In the genomic region with DNA sequence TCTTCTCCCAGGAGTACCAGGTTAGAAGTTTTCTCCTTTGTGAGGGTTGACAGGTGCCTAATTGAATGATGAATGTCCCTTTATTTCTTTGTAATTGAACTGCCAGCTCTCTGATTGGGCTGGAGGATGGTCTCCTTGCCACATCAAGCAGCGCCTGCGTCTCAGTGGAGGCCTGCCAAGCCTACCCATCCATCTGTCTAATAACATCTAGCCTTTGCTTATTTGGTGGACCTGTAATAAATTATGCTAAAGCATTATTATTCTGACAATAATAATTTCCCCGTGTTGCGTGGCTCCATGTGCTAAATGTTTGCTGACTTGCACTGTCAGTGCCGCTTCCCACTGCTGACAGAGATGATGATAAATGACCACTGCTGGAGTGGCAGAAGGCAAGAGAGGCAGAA, we compare ENCODE assay signal across 19 mouse cellular contexts. TPM values are rescaled to one million over a fixed set of nuclear protein-coding genes. Genes with fewer than 3 reads are reported as not detected.
DNase-seq lines count a peak whose midpoint lies in the region; ATAC-seq lines count a peak whose summit lies in the region.
"Had no signal": no experiment of that assay in that cellular context is flagged by ENCODE, and none has a peak within 500 bp of the region (broad histone marks: within the 10 kb centered on the region; RNA-seq: fewer than 3 reads in every experiment).

No protein-coding gene starts in this region.

- WGBS in forebrain, embryonic 14.5 days = 41% methylated on average over 5 of the region's 5 CpGs
- WGBS in forebrain, embryonic 13.5 days = 48% methylated on average over 5 of the region's 5 CpGs
- WGBS in hindbrain, embryonic 12.5 days = 27% methylated on average over 5 of the region's 5 CpGs
- 26% methylated on average over 5 of the region's 5 CpGs for WGBS in neural tube, embryonic 12.5 days
- 82% methylated on average over 5 of the region's 5 CpGs for WGBS in midbrain, embryonic 10.5 days

- H3K27me3 ChIP-seq in forebrain, embryonic 14.5 days (replicated peaks; ENCODE audit: control insufficient read depth, insufficient read depth, low read length) = no peaks in the 10 kb centered on the region
- no peaks in the 10 kb centered on the region for H3K27me3 ChIP-seq in forebrain, embryonic 13.5 days
- no peaks in the 10 kb centered on the region for H3K27me3 ChIP-seq in hindbrain, embryonic 12.5 days
- H3K27me3 ChIP-seq in neural tube, embryonic 12.5 days (replicated peaks) = no peaks in the 10 kb centered on the region
- no peaks in the 10 kb centered on the region for H3K27me3 ChIP-seq in midbrain, embryonic 10.5 days (ENCODE audit: low read depth, poor library complexity, severe bottlenecking)
- H3K27me3 ChIP-seq: embryonic facial prominence, embryonic 12.5 days; heart, embryonic 12.5 days; liver, embryonic 13.5 days had no signal

- H3K27ac ChIP-seq in forebrain, embryonic 14.5 days (ENCODE audit: low read depth, low read length) = no peak overlapping the region
- H3K27ac ChIP-seq in forebrain, embryonic 13.5 days = no peak overlapping the region
- H3K27ac ChIP-seq in hindbrain, embryonic 12.5 days = peak overlapping the region; percentile 82; the same call in 1 of the 2 replicates
- no peak overlapping the region for H3K27ac ChIP-seq in neural tube, embryonic 12.5 days
- H3K27ac ChIP-seq in midbrain, embryonic 10.5 days (replicated peaks) = no peak overlapping the region
- H3K27ac ChIP-seq: embryonic facial prominence, embryonic 12.5 days; liver, embryonic 13.5 days had no signal

- H3K4me2 ChIP-seq in forebrain, embryonic 14.5 days (ENCODE audit: low read length) = no peak overlapping the region
- H3K4me2 ChIP-seq in forebrain, embryonic 13.5 days = no peak overlapping the region
- no peak overlapping the region; the same call in 1 of the 2 replicates for H3K4me2 ChIP-seq in hindbrain, embryonic 12.5 days (replicated peaks)
- no peak overlapping the region for H3K4me2 ChIP-seq in neural tube, embryonic 12.5 days (replicated peaks)
- H3K4me2 ChIP-seq: embryonic facial prominence, embryonic 12.5 days; heart, embryonic 12.5 days; liver, embryonic 13.5 days had no signal

- no peak for ATAC-seq in forebrain, embryonic 14.5 days
- ATAC-seq in forebrain, embryonic 13.5 days = no peak
- ATAC-seq in hindbrain, embryonic 12.5 days (ENCODE audit: low FRiP score) = peak; percentile 94
- peak; percentile 53; the same call in 1 of the 2 replicates for ATAC-seq in neural tube, embryonic 12.5 days (ENCODE audit: low FRiP score, low read depth)
- ATAC-seq: lung, postnatal 0 days had no signal

- no peak overlapping the region for H3K4me3 ChIP-seq in forebrain, embryonic 14.5 days (ENCODE audit: low read depth, low read length)
- H3K4me3 ChIP-seq in forebrain, embryonic 13.5 days = no peak overlapping the region
- no peak overlapping the region for H3K4me3 ChIP-seq in hindbrain, embryonic 12.5 days
- H3K4me3 ChIP-seq in neural tube, embryonic 12.5 days = no peak overlapping the region
- H3K4me3 ChIP-seq in midbrain, embryonic 10.5 days = no peak overlapping the region
- H3K4me3 ChIP-seq: embryonic facial prominence, embryonic 12.5 days; heart, embryonic 12.5 days; liver, embryonic 13.5 days had no signal

- peak; percentile 40 for DNase-seq in forebrain, embryonic 14.5 days (ENCODE audit: low spot score)
- peak; percentile 72 for DNase-seq in embryo, embryonic 10.5 days (ENCODE audit: low spot score)
- DNase-seq in adrenal gland, adult 2 months = no peak
- no peak for DNase-seq in spleen, adult 12 weeks (ENCODE audit: low spot score)
- DNase-seq in midbrain, embryonic 10.5 days (ENCODE audit: low spot score) = no peak
- DNase-seq: cerebellum, adult 18-20 months; gastrocnemius, postnatal 36 days; kidney, adult 18-20 months; kidney, postnatal 36 days; liver, embryonic 13.5 days; retina, postnatal 1 day; spleen, adult 18-20 months; thymus, postnatal 14 days had no signal

- H3K36me3 ChIP-seq in forebrain, embryonic 14.5 days (ENCODE audit: control insufficient read depth, insufficient read depth, low read length) = no peaks in the 10 kb centered on the region
- peaks cover 4% of the 10 kb centered on the region; the same call in 1 of the 2 replicates for H3K36me3 ChIP-seq in forebrain, embryonic 13.5 days (ENCODE audit: poor library complexity, severe bottlenecking)
- H3K36me3 ChIP-seq in hindbrain, embryonic 12.5 days = no peaks in the 10 kb centered on the region
- no peaks in the 10 kb centered on the region for H3K36me3 ChIP-seq in neural tube, embryonic 12.5 days
- peaks cover 5% of the 10 kb centered on the region; the same call in 1 of the 2 replicates for H3K36me3 ChIP-seq in midbrain, embryonic 10.5 days
- H3K36me3 ChIP-seq: embryonic facial prominence, embryonic 12.5 days; liver, embryonic 13.5 days had no signal

- 0 out of 2 replicates have a peak, but pooled peaks cover 3% of the 10 kb centered on the region for H3K4me1 ChIP-seq in forebrain, embryonic 14.5 days (ENCODE audit: control insufficient read depth, insufficient read depth, low read length)
- H3K4me1 ChIP-seq in forebrain, embryonic 13.5 days = peaks cover 11% of the 10 kb centered on the region
- H3K4me1 ChIP-seq in hindbrain, embryonic 12.5 days = peaks cover 13% of the 10 kb centered on the region
- peaks cover 7% of the 10 kb centered on the region for H3K4me1 ChIP-seq in neural tube, embryonic 12.5 days
- no peaks in the 10 kb centered on the region for H3K4me1 ChIP-seq in midbrain, embryonic 10.5 days
- H3K4me1 ChIP-seq: embryonic facial prominence, embryonic 12.5 days; heart, embryonic 12.5 days; liver, embryonic 13.5 days had no signal

- no peaks in the 10 kb centered on the region for H3K9me3 ChIP-seq in forebrain, embryonic 14.5 days (replicated peaks; ENCODE audit: control insufficient read depth, low read length)
- H3K9me3 ChIP-seq in forebrain, embryonic 13.5 days (replicated peaks) = no peaks in the 10 kb centered on the region
- H3K9me3 ChIP-seq in hindbrain, embryonic 12.5 days (replicated peaks) = no peaks in the 10 kb centered on the region
- no peaks in the 10 kb centered on the region for H3K9me3 ChIP-seq in neural tube, embryonic 12.5 days
- no peaks in the 10 kb centered on the region for H3K9me3 ChIP-seq in midbrain, embryonic 10.5 days (replicated peaks)
- H3K9me3 ChIP-seq: embryonic facial prominence, embryonic 12.5 days; heart, embryonic 12.5 days; liver, embryonic 13.5 days had no signal

- H3K9ac ChIP-seq in forebrain, embryonic 14.5 days (ENCODE audit: low read length) = no peak overlapping the region
- no peak overlapping the region for H3K9ac ChIP-seq in forebrain, embryonic 13.5 days
- H3K9ac ChIP-seq in hindbrain, embryonic 12.5 days = no peak overlapping the region
- H3K9ac ChIP-seq in neural tube, embryonic 12.5 days = no peak overlapping the region
- H3K9ac ChIP-seq: embryonic facial prominence, embryonic 12.5 days; heart, embryonic 12.5 days; liver, embryonic 13.5 days had no signal

RNA-seq across cellular contexts. Expression of gene BC052040, which starts 49.5 kb away (rescaled TPM):
- 14.5 and 18.9 TPM in 2 replicates for polyA plus RNA-seq in forebrain, embryonic 14.5 days (2014; fragmentation: Nextera tagmentation; extraction: Ambion mirVana)
- 20.6 and 21.0 TPM in 2 replicates for polyA plus RNA-seq in forebrain, embryonic 13.5 days (2015; fragmentation: Nextera tagmentation; extraction: Ambion mirVana)
- 18.9 TPM in 2 replicates for polyA plus RNA-seq in hindbrain, embryonic 12.5 days (2016; fragmentation: Nextera tagmentation; extraction: Ambion mirVana)
- polyA plus RNA-seq in neural tube, embryonic 12.5 days (2016; fragmentation: Nextera tagmentation; extraction: Ambion mirVana) = 13.3 and 15.9 TPM in 2 replicates
- 1 to 10 TPM; 3.0 to 4.4 TPM for total RNA-seq in adrenal gland, adult 2 months (2021)
- polyA plus RNA-seq in adrenal gland, adult 2 months (2012; rRNA removed) = 0.68 and 0.93 TPM in 2 replicates
- 19.6 and 21.7 TPM in 2 replicates for polyA plus RNA-seq in midbrain, embryonic 10.5 days (2016; fragmentation: Nextera tagmentation; extraction: Ambion mirVana)

Comparison
In these comparisons a context has a peak if more than half of its experiments do, and no peak if none do; other contexts are left out.
1. ATAC-seq: peak in hindbrain, embryonic 12.5 days (single experiment) and neural tube, embryonic 12.5 days (single experiment); none in forebrain, embryonic 14.5 days (single experiment) and forebrain, embryonic 13.5 days (single experiment).
2. DNase-seq: peak in forebrain, embryonic 14.5 days (single experiment) and embryo, embryonic 10.5 days (single experiment); none in adrenal gland, adult 2 months (single experiment), spleen, adult 12 weeks (single experiment) and midbrain, embryonic 10.5 days (single experiment).